Mouse (Mus musculus): ENCODE results near the gene Ttll9. TPM values are rescaled to one million over a fixed set of nuclear protein-coding genes. Genes with fewer than 3 reads are reported as not detected.

Gene Ttll9
- polyA plus RNA-seq, 1 experiment from 2014 or later: 1.6 TPM

GRCm38 (mm10) chr2:152931456-152932160 is 30.7 kb upstream of the Ttll9 start:
- Histone ChIP-seq H3K9ac (replicated peaks; ENCODE audit: low read length) (no peak overlapping the region), H3K36me3 (replicated peaks; ENCODE audit: control insufficient read depth, insufficient read depth, low read depth, low read length) (no peaks in the 10 kb centered on the region), H3K27me3 (ENCODE audit: control insufficient read depth, insufficient read depth, low read length) (no peaks in the 10 kb centered on the region), H3K4me2 (ENCODE audit: low read depth, low read length) (no peak overlapping the region), H3K27ac (replicated peaks; ENCODE audit: low read depth, low read length) (no peak overlapping the region), H3K9me3 (replicated peaks; ENCODE audit: control insufficient read depth, low read length) (no peaks in the 10 kb centered on the region), H3K4me3 (ENCODE audit: low read depth, low read length) (no peak overlapping the region), H3K4me1 (ENCODE audit: control insufficient read depth, insufficient read depth, low read length) (no peaks in the 10 kb centered on the region; the same call in 1 of the 2 replicates)
- no peak for DNase-seq (ENCODE audit: low spot score)
- 70% methylated on average over 12 of the region's 12 CpGs for WGBS
- ATAC-seq (replicated peaks; ENCODE audit: insufficient number of reproducible peaks, low FRiP score, low TSS enrichment, low read depth): no peak

- Histone ChIP-seq H3K9ac (replicated peaks; ENCODE audit: low read length) (no peak within 1 kb of the TSS), H3K9me3 (replicated peaks; ENCODE audit: control insufficient read depth, low read length) (no peaks in the 10 kb centered on the region), H3K27me3 (ENCODE audit: control insufficient read depth, insufficient read depth, low read length) (no peaks in the 10 kb centered on the region), H3K4me2 (ENCODE audit: low read depth, low read length) (no peak within 1 kb of the TSS), H3K4me3 (ENCODE audit: low read depth, low read length) (no peak within 1 kb of the TSS), H3K4me1 (ENCODE audit: control insufficient read depth, insufficient read depth, low read length) (no peaks in the 10 kb centered on the region), H3K36me3 (replicated peaks; ENCODE audit: control insufficient read depth, insufficient read depth, low read depth, low read length) (no peaks in the 10 kb centered on the region), H3K27ac (replicated peaks; ENCODE audit: low read depth, low read length) (no peak within 1 kb of the TSS)
- WGBS: 36% methylated on average over 9 of the region's 9 CpGs
- DNase-seq (ENCODE audit: low spot score) (no peak), ATAC-seq (replicated peaks; ENCODE audit: insufficient number of reproducible peaks, low FRiP score, low TSS enrichment, low read depth) (no peak)
Measured at GRCm38 (mm10) chr2:152933048-152933447, 29.2 kb upstream of the Ttll9 start, which contains the start of gene Foxs1. Gene Foxs1, minus strand, starts transcription at chr2:152933208.

GRCm38 (mm10) chr2:152933614-152934013 is 28.7 kb upstream of the Ttll9 start:
- Histone ChIP-seq H3K4me2 (ENCODE audit: low read depth, low read length) (no peak overlapping the region), H3K4me1 (ENCODE audit: control insufficient read depth, insufficient read depth, low read length) (no peaks in the 10 kb centered on the region), H3K36me3 (replicated peaks; ENCODE audit: control insufficient read depth, insufficient read depth, low read depth, low read length) (no peaks in the 10 kb centered on the region), H3K27me3 (ENCODE audit: control insufficient read depth, insufficient read depth, low read length) (no peaks in the 10 kb centered on the region), H3K27ac (replicated peaks; ENCODE audit: low read depth, low read length) (no peak overlapping the region), H3K9me3 (replicated peaks; ENCODE audit: control insufficient read depth, low read length) (no peaks in the 10 kb centered on the region), H3K9ac (replicated peaks; ENCODE audit: low read length) (no peak overlapping the region), H3K4me3 (ENCODE audit: low read depth, low read length) (no peak overlapping the region)
- DNase-seq (ENCODE audit: low spot score) (peak; percentile 70), ATAC-seq (replicated peaks; ENCODE audit: insufficient number of reproducible peaks, low FRiP score, low TSS enrichment, low read depth) (no peak)
- WGBS: 25% methylated on average over 5 of the region's 5 CpGs

- WGBS: 15% methylated on average over 4 of the region's 4 CpGs
- Histone ChIP-seq H3K36me3 (replicated peaks; ENCODE audit: control insufficient read depth, insufficient read depth, low read depth, low read length) (no peaks in the 10 kb centered on the region), H3K9me3 (replicated peaks; ENCODE audit: control insufficient read depth, low read length) (no peaks in the 10 kb centered on the region), H3K4me2 (ENCODE audit: low read depth, low read length) (no peak overlapping the region), H3K27me3 (ENCODE audit: control insufficient read depth, insufficient read depth, low read length) (peaks cover 37% of the 10 kb centered on the region), H3K4me1 (ENCODE audit: control insufficient read depth, insufficient read depth, low read length) (no peaks in the 10 kb centered on the region; the same call in 1 of the 2 replicates), H3K27ac (replicated peaks; ENCODE audit: low read depth, low read length) (no peak overlapping the region), H3K4me3 (ENCODE audit: low read depth, low read length) (no peak overlapping the region), H3K9ac (replicated peaks; ENCODE audit: low read length) (no peak overlapping the region)
- DNase-seq (ENCODE audit: low spot score): peak; percentile 49
- ATAC-seq (replicated peaks; ENCODE audit: insufficient number of reproducible peaks, low FRiP score, low TSS enrichment, low read depth): no peak
Measured at GRCm38 (mm10) chr2:152939846-152940245, 22.4 kb upstream of the Ttll9 start.

GRCm38 (mm10) chr2:152941106-152941505 is 21.2 kb upstream of the Ttll9 start:
- peaks cover 42% of the 10 kb centered on the region for H3K27me3 ChIP-seq (ENCODE audit: control insufficient read depth, insufficient read depth, low read length)
- no peak for ATAC-seq (replicated peaks; ENCODE audit: insufficient number of reproducible peaks, low FRiP score, low TSS enrichment, low read depth)
- WGBS: 81% methylated on average over 6 of the region's 6 CpGs

GRCm38 (mm10) chr2:152941776-152942175 is 20.5 kb upstream of the Ttll9 start:
- H3K36me3 ChIP-seq (replicated peaks; ENCODE audit: control insufficient read depth, insufficient read depth, low read depth, low read length): no peaks in the 10 kb centered on the region
- H3K27me3 ChIP-seq (ENCODE audit: control insufficient read depth, insufficient read depth, low read length): peaks cover 42% of the 10 kb centered on the region
- H3K4me1 ChIP-seq (ENCODE audit: control insufficient read depth, insufficient read depth, low read length): no peaks in the 10 kb centered on the region; the same call in 1 of the 2 replicates
- H3K9ac ChIP-seq (replicated peaks; ENCODE audit: low read length): no peak overlapping the region
- no peak overlapping the region for H3K27ac ChIP-seq (replicated peaks; ENCODE audit: low read depth, low read length)
- DNase-seq (ENCODE audit: low spot score): no peak
- 30% methylated on average over 7 of the region's 7 CpGs for WGBS
- no peaks in the 10 kb centered on the region for H3K9me3 ChIP-seq (replicated peaks; ENCODE audit: control insufficient read depth, low read length)
- no peak for ATAC-seq (replicated peaks; ENCODE audit: insufficient number of reproducible peaks, low FRiP score, low TSS enrichment, low read depth)
- no peak overlapping the region for H3K4me3 ChIP-seq (ENCODE audit: low read depth, low read length)
- H3K4me2 ChIP-seq (ENCODE audit: low read depth, low read length): no peak overlapping the region

More at GRCm38 (mm10) chr2:152941106-152941505, 21.2 kb upstream of the Ttll9 start:
- no peaks in the 10 kb centered on the region for H3K36me3 ChIP-seq (replicated peaks; ENCODE audit: control insufficient read depth, insufficient read depth, low read depth, low read length)
- no peaks in the 10 kb centered on the region; the same call in 1 of the 2 replicates for H3K4me1 ChIP-seq (ENCODE audit: control insufficient read depth, insufficient read depth, low read length)
- no peaks in the 10 kb centered on the region for H3K9me3 ChIP-seq (replicated peaks; ENCODE audit: control insufficient read depth, low read length)
- H3K9ac ChIP-seq (replicated peaks; ENCODE audit: low read length): no peak overlapping the region
- H3K4me2 ChIP-seq (ENCODE audit: low read depth, low read length): no peak overlapping the region
- no peak for DNase-seq (ENCODE audit: low spot score)
- no peak overlapping the region for H3K4me3 ChIP-seq (ENCODE audit: low read depth, low read length)
- H3K27ac ChIP-seq (replicated peaks; ENCODE audit: low read depth, low read length): no peak overlapping the region

- Histone ChIP-seq H3K9ac (replicated peaks; ENCODE audit: low read length) (peak overlapping the region; percentile 50), H3K27ac (replicated peaks; ENCODE audit: low read depth, low read length) (no peak overlapping the region)
- no peak for ATAC-seq (replicated peaks; ENCODE audit: insufficient number of reproducible peaks, low FRiP score, low TSS enrichment, low read depth)
Measured at GRCm38 (mm10) chr2:152942898-152943515, 19.3 kb upstream of the Ttll9 start.

GRCm38 (mm10) chr2:152943568-152943967 is 18.7 kb upstream of the Ttll9 start:
- DNase-seq (ENCODE audit: low spot score) (peak; percentile 39), ATAC-seq (replicated peaks; ENCODE audit: insufficient number of reproducible peaks, low FRiP score, low TSS enrichment, low read depth) (no peak)
- H3K9ac ChIP-seq (replicated peaks; ENCODE audit: low read length): no peak overlapping the region
- H3K4me1 ChIP-seq (ENCODE audit: control insufficient read depth, insufficient read depth, low read length): no peaks in the 10 kb centered on the region; the same call in 1 of the 2 replicates
- no peaks in the 10 kb centered on the region for H3K36me3 ChIP-seq (replicated peaks; ENCODE audit: control insufficient read depth, insufficient read depth, low read depth, low read length)
- peak overlapping the region; percentile 44 for H3K4me3 ChIP-seq (ENCODE audit: low read depth, low read length)
- H3K9me3 ChIP-seq (replicated peaks; ENCODE audit: control insufficient read depth, low read length): no peaks in the 10 kb centered on the region
- H3K27me3 ChIP-seq (ENCODE audit: control insufficient read depth, insufficient read depth, low read length): peaks cover 42% of the 10 kb centered on the region
- H3K4me2 ChIP-seq (ENCODE audit: low read depth, low read length): peak overlapping the region; percentile 94
- no peak overlapping the region for H3K27ac ChIP-seq (replicated peaks; ENCODE audit: low read depth, low read length)
- 6% methylated on average over 8 of the region's 8 CpGs for WGBS

More at GRCm38 (mm10) chr2:152942898-152943515, 19.3 kb upstream of the Ttll9 start:
- peak; percentile 34 for DNase-seq (ENCODE audit: low spot score)
- H3K27me3 ChIP-seq (ENCODE audit: control insufficient read depth, insufficient read depth, low read length): peaks cover 42% of the 10 kb centered on the region
- no peaks in the 10 kb centered on the region; the same call in 1 of the 2 replicates for H3K4me1 ChIP-seq (ENCODE audit: control insufficient read depth, insufficient read depth, low read length)
- H3K36me3 ChIP-seq (replicated peaks; ENCODE audit: control insufficient read depth, insufficient read depth, low read depth, low read length): no peaks in the 10 kb centered on the region
- H3K4me3 ChIP-seq (ENCODE audit: low read depth, low read length): peak overlapping the region; percentile 44
- H3K4me2 ChIP-seq (ENCODE audit: low read depth, low read length): peak overlapping the region; percentile 94
- WGBS: under 1% methylated on average over 65 of the region's 65 CpGs
- H3K9me3 ChIP-seq (replicated peaks; ENCODE audit: control insufficient read depth, low read length): no peaks in the 10 kb centered on the region
